Mouse (Mus musculus): ENCODE measurements around the gene Cd44. TPM values are rescaled to one million over a fixed set of nuclear protein-coding genes. Genes with fewer than 3 reads are reported as not detected.
A peak's percentile ranks its signal among the peaks of the same experiment; 100 is the strongest.

Gene Cd44
- 8.9 and 10.8 TPM in 2 replicates for polyA plus RNA-seq (2012; rRNA removed)

GRCm38 (mm10) chr2:102900875-102901827 is at the start of gene Cd44:
Gene Cd44 (minus strand): TSS chr2:102901665.
- TF ChIP-seq CTCF (IDR thresholded peaks at IDR 0.05; ENCODE audit: extremely low read depth, insufficient read length, insufficient replicate concordance, low read depth, low read length) = no peak
- no peak for TF ChIP-seq POLR2A (IDR thresholded peaks at IDR 0.05; ENCODE audit: low read depth, low read length)
- Histone ChIP-seq H3K27ac (ENCODE audit: insufficient read depth, low read depth, low read length) (peak within 1 kb of the TSS; percentile 66), H3K4me1 (ENCODE audit: control insufficient read depth, insufficient read depth, insufficient read length, low read length) (peaks cover 4% of the 10 kb centered on the region; the same call in 1 of the 2 replicates), H3K4me3 (ENCODE audit: low read depth, low read length) (peak within 1 kb of the TSS; percentile 65), H3K36me3 (ENCODE audit: control insufficient read depth, insufficient read depth, low read length) (no peaks in the 10 kb centered on the region), H3K27me3 (ENCODE audit: control insufficient read depth, insufficient read depth, low read length) (no peaks in the 10 kb centered on the region)
- 2% methylated on average over 29 of the region's 29 CpGs for WGBS

GRCm38 (mm10) chr2:102948481-102948857 is 47.0 kb upstream of the Cd44 start:
- Histone ChIP-seq H3K36me3 (ENCODE audit: control insufficient read depth, insufficient read depth, low read length) (no peaks in the 10 kb centered on the region), H3K27ac (ENCODE audit: insufficient read depth, low read depth, low read length) (no peak overlapping the region), H3K27me3 (ENCODE audit: control insufficient read depth, insufficient read depth, low read length) (no peaks in the 10 kb centered on the region), H3K4me3 (ENCODE audit: low read depth, low read length) (no peak overlapping the region), H3K4me1 (ENCODE audit: control insufficient read depth, insufficient read depth, insufficient read length, low read length) (peaks cover 2% of the 10 kb centered on the region; the same call in 1 of the 2 replicates)
- TF ChIP-seq POLR2A (IDR thresholded peaks at IDR 0.05; ENCODE audit: low read depth, low read length) = no peak
- TF ChIP-seq CTCF (IDR thresholded peaks at IDR 0.05; ENCODE audit: extremely low read depth, insufficient read length, insufficient replicate concordance, low read depth, low read length) = no peak
- 59% methylated on average over 4 of the region's 4 CpGs for WGBS

GRCm38 (mm10) chr2:102947846-102948480 is 46.5 kb upstream of the Cd44 start:
- no peaks in the 10 kb centered on the region for H3K36me3 ChIP-seq (ENCODE audit: control insufficient read depth, insufficient read depth, low read length)
- peaks cover 2% of the 10 kb centered on the region; the same call in 1 of the 2 replicates for H3K4me1 ChIP-seq (ENCODE audit: control insufficient read depth, insufficient read depth, insufficient read length, low read length)
- no peak overlapping the region for H3K4me3 ChIP-seq (ENCODE audit: low read depth, low read length)
- H3K27ac ChIP-seq (ENCODE audit: insufficient read depth, low read depth, low read length) = no peak overlapping the region
- WGBS = 87% methylated on average over 5 of the region's 5 CpGs
- no peaks in the 10 kb centered on the region for H3K27me3 ChIP-seq (ENCODE audit: control insufficient read depth, insufficient read depth, low read length)
- TF ChIP-seq CTCF (IDR thresholded peaks at IDR 0.05; ENCODE audit: extremely low read depth, insufficient read length, insufficient replicate concordance, low read depth, low read length) = no peak
- TF ChIP-seq POLR2A (IDR thresholded peaks at IDR 0.05; ENCODE audit: low read depth, low read length) = no peak

GRCm38 (mm10) chr2:102945111-102945510 is 43.6 kb upstream of the Cd44 start:
- no peaks in the 10 kb centered on the region for H3K27me3 ChIP-seq (ENCODE audit: control insufficient read depth, insufficient read depth, low read length)
- H3K4me1 ChIP-seq (ENCODE audit: control insufficient read depth, insufficient read depth, insufficient read length, low read length) = peaks cover 2% of the 10 kb centered on the region; the same call in 1 of the 2 replicates
- WGBS = 60% methylated on average over 1 of the region's 1 CpGs
- no peak overlapping the region for H3K4me3 ChIP-seq (ENCODE audit: low read depth, low read length)
- H3K36me3 ChIP-seq (ENCODE audit: control insufficient read depth, insufficient read depth, low read length) = no peaks in the 10 kb centered on the region
- no peak for TF ChIP-seq POLR2A (IDR thresholded peaks at IDR 0.05; ENCODE audit: low read depth, low read length)
- no peak for TF ChIP-seq CTCF (IDR thresholded peaks at IDR 0.05; ENCODE audit: extremely low read depth, insufficient read length, insufficient replicate concordance, low read depth, low read length)
- peak overlapping the region; percentile 17; the same call in 1 of the 2 replicates for H3K27ac ChIP-seq (ENCODE audit: insufficient read depth, low read depth, low read length)

GRCm38 (mm10) chr2:102944415-102945012 is 43.0 kb upstream of the Cd44 start:
- no peak overlapping the region for H3K4me3 ChIP-seq (ENCODE audit: low read depth, low read length)
- H3K4me1 ChIP-seq (ENCODE audit: control insufficient read depth, insufficient read depth, insufficient read length, low read length) = peaks cover 2% of the 10 kb centered on the region; the same call in 1 of the 2 replicates
- no peaks in the 10 kb centered on the region for H3K27me3 ChIP-seq (ENCODE audit: control insufficient read depth, insufficient read depth, low read length)
- no peak for TF ChIP-seq POLR2A (IDR thresholded peaks at IDR 0.05; ENCODE audit: low read depth, low read length)
- no peak for TF ChIP-seq CTCF (IDR thresholded peaks at IDR 0.05; ENCODE audit: extremely low read depth, insufficient read length, insufficient replicate concordance, low read depth, low read length)
- peak overlapping the region; percentile 41; the same call in 1 of the 2 replicates for H3K27ac ChIP-seq (ENCODE audit: insufficient read depth, low read depth, low read length)
- no peaks in the 10 kb centered on the region for H3K36me3 ChIP-seq (ENCODE audit: control insufficient read depth, insufficient read depth, low read length)
- 82% methylated on average over 7 of the region's 7 CpGs for WGBS

- Histone ChIP-seq H3K4me3 (ENCODE audit: low read depth, low read length) (no peak overlapping the region), H3K36me3 (ENCODE audit: control insufficient read depth, insufficient read depth, low read length) (no peaks in the 10 kb centered on the region), H3K27ac (ENCODE audit: insufficient read depth, low read depth, low read length) (no peak overlapping the region), H3K4me1 (ENCODE audit: control insufficient read depth, insufficient read depth, insufficient read length, low read length) (peaks cover 2% of the 10 kb centered on the region; the same call in 1 of the 2 replicates), H3K27me3 (ENCODE audit: control insufficient read depth, insufficient read depth, low read length) (no peaks in the 10 kb centered on the region)
- no peak for TF ChIP-seq CTCF (IDR thresholded peaks at IDR 0.05; ENCODE audit: extremely low read depth, insufficient read length, insufficient replicate concordance, low read depth, low read length)
- TF ChIP-seq POLR2A (IDR thresholded peaks at IDR 0.05; ENCODE audit: low read depth, low read length) = no peak
- 70% methylated on average over 6 of the region's 6 CpGs for WGBS
These were observed 42.5 kb upstream of the Cd44 start for GRCm38 (mm10) chr2:102943983-102944382.

All from small intestine, adult 2 months (tissue).